Mouse (Mus musculus) spleen, adult 2 months (tissue): Measurements from ENCODE around the gene Gm20388.

Experiments
- CTCF ChIP-seq: fragments of 200-500 bp; IDR thresholded peaks from 2 replicates; pipeline ENCODE4 v1.5.1; 2011; ENCODE audit warnings: mild to moderate bottlenecking, inconsistent platforms; ENCODE audit not compliant: insufficient read depth, insufficient read length, insufficient replicate concordance; ENCODE audit errors: extremely low read depth
- POLR2A ChIP-seq: fragments of 200-500 bp; IDR thresholded peaks from 2 replicates; pipeline ENCODE4 v1.6.1; 2011; ENCODE audit warnings: low read depth, low read length, inconsistent platforms

GRCm38 (mm10) chr8:122836199-122836598 lies 2925.6 kb downstream of the Gm20388 start:
- TF ChIP-seq CTCF (no peak), POLR2A (no peak)
